Mouse (Mus musculus) CH12.LX (cell line): ENCODE measurements around the gene Zkscan5.

Experiments
- EP300 ChIP-seq: IDR thresholded peaks from 2 replicates; pipeline ENCODE4 v1.6.1; 2011; ENCODE audit warnings: low read length, improper control_type of control experiment
- MXI1 ChIP-seq: IDR thresholded peaks from 2 replicates; pipeline ENCODE4 v1.6.1; 2011; ENCODE audit warnings: mild to moderate bottlenecking, low read depth, low read length, improper control_type of control experiment
- NRF1 ChIP-seq: IDR thresholded peaks from 2 replicates; pipeline ENCODE4 v1.6.1; 2014; ENCODE audit warnings: low read depth, mild to moderate bottlenecking, inconsistent platforms, low read length, improper control_type of control experiment, moderate library complexity
- RCOR1 ChIP-seq: conservative IDR thresholded peaks from 2 replicates; pipeline ENCODE4 v1.6.1; 2012; ENCODE audit warnings: low read depth, mild to moderate bottlenecking, inconsistent platforms, low read length, improper control_type of control experiment
- USF2 ChIP-seq: conservative IDR thresholded peaks from 2 replicates; pipeline ENCODE4 v1.6.1; 2011; ENCODE audit warnings: low read depth, low read length, improper control_type of control experiment

- TF ChIP-seq MXI1 (no peak), NRF1 (no peak), RCOR1 (no peak), EP300 (no peak), USF2 (no peak)
These were observed 30.3 kb downstream of the Zkscan5 start for GRCm38 (mm10) chr5:145234636-145235035.
